Mouse (Mus musculus): ENCODE results near the gene Clec16a. TPM values are rescaled to one million over a fixed set of nuclear protein-coding genes. Genes with fewer than 3 reads are reported as not detected.

Clec16a gene
- total RNA-seq, 2 experiments from 2014 or later: 69.3 to 71.5 TPM

DNA sequence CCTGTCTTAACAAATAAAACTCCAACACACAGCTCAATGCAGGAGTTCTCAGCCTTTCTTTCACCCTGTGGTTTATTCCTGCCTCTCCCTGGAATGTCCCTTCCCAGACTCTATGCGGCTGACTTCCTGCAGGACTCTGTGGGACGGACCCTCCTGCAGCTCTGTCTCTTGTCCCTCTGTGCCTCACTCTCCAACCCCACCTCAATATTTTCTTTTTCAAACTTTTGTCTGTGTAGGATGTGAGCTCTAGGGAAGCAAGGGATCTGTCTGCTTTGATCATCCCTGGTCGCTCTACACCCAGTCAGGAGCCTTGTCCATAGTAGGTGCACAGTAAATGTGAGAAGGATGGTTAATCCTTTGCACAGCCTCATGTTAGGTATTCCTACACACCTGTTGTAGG is 16.8 kb upstream of the Clec16a start:
- intact Hi-C loops (cut with DNase I): loop anchor here (10.0 kb wide), 1 partner anchor 444 kb away; no protein-coding TSS in a partner anchor
- no peak for DNase-seq (ENCODE audit: extremely low spot score in 1 of 2, low spot score in 2 of 2)

DNA sequence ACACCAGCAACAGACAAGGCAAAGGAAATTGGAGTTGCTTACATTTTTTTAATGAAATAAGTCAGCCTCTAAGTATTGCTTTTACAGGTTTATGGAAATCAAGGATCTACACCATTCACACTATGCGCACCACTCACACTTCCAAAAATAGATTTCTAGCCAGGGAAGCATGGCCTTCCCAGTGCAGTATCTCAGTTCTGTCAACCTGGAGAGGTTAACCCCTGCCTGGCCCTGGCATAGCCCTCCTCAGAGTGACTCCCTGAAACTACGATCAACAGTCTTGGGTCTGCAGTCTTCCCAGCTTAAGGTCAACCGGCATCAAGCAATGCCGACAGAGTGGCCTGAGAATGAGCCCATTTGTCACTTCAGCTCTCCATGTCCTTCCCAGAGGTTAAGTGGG is 15.0 kb upstream of the Clec16a start:
- no peak for DNase-seq (ENCODE audit: extremely low spot score in 1 of 2, low spot score in 2 of 2)
- intact Hi-C loops (cut with DNase I): no loop called here

DNA sequence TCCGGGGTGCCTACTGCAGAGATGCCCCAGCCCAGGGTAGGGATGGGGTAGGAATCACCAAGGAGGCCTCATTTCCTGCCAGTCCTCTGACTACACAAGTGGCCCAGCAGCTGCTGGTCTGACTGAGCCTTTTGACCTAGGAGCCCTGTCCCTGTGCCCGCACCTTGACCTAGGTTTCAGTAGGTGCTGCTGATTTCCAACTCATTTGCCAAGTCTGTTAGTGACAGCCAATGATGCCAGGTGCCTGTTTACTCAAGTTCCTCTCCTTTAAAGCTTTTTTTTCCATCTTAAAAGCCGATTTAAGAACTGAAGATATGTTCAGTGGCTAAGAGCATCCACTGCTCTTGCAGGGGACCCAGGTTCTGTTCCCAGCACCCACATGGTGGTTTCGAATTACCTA is 11.4 kb upstream of the Clec16a start:
- DNase-seq (ENCODE audit: extremely low spot score in 1 of 2, low spot score in 2 of 2): no peak
- intact Hi-C loops (cut with DNase I): no loop called here

DNA sequence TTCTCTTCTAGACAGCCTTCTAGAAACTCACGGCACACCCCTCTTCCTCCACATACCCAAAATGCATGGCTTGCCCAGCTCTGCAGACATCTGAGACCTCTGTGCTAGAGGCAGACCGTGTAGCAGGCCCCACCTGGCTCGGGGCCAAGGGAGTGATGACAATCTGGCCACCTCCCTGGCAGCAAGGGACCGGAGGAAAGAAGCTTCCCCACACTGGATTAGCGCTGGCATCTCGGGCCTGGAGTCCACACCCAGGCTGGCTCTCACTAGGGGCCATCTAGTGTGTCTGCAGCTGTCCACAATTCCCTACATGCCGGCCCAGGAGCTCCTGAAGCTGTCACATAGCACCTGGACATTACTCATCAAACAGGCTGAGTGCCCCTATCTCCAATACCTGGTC is 10.6 kb upstream of the Clec16a start:
- DNase-seq (ENCODE audit: extremely low spot score in 1 of 2, low spot score in 2 of 2): no peak
- intact Hi-C loops (cut with DNase I): no loop called here

DNA sequence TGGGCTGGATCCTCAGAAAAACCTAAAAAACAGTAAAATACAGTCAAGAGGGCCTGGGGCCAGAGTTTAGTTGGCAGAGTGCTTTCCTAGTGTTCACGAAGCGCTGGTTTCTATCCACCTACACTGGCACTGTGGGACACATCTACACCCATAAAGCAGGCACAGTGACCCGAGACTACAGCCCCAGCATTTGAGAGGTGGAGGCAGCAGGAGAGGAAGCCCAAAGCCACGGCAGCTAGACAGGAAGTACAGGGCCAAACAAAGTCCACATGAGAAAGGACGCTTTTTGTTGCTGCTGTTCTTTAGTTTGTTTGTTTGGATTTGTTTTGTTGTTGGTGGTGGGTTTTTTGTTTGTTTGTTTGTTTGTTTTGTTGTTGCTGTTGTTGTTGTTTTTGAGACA is 8.8 kb upstream of the Clec16a start:
- intact Hi-C loops (cut with DNase I): no loop called here
- no peak for DNase-seq (ENCODE audit: extremely low spot score in 1 of 2, low spot score in 2 of 2)

DNA sequence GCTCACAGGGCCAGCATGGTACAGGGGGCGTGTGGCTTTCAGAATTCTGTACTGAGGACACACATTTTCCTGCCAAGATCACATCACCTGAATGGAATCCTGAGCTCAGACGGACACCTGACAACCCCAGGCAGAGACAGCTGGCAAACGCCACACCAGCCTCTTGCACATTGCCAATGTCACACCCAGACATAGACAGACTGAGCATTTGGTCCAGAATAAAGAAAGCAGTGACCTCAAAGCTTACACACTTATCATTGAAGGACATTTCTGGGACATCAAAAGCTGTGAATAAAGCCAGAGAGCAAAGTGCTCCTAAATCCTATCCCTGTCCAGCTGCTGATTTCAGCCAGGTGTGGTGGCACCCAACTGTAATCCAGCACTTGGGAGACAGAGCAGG is 8.2 kb upstream of the Clec16a start:
- intact Hi-C loops (cut with DNase I): no loop called here
- no peak for DNase-seq (ENCODE audit: extremely low spot score in 1 of 2, low spot score in 2 of 2)

DNA sequence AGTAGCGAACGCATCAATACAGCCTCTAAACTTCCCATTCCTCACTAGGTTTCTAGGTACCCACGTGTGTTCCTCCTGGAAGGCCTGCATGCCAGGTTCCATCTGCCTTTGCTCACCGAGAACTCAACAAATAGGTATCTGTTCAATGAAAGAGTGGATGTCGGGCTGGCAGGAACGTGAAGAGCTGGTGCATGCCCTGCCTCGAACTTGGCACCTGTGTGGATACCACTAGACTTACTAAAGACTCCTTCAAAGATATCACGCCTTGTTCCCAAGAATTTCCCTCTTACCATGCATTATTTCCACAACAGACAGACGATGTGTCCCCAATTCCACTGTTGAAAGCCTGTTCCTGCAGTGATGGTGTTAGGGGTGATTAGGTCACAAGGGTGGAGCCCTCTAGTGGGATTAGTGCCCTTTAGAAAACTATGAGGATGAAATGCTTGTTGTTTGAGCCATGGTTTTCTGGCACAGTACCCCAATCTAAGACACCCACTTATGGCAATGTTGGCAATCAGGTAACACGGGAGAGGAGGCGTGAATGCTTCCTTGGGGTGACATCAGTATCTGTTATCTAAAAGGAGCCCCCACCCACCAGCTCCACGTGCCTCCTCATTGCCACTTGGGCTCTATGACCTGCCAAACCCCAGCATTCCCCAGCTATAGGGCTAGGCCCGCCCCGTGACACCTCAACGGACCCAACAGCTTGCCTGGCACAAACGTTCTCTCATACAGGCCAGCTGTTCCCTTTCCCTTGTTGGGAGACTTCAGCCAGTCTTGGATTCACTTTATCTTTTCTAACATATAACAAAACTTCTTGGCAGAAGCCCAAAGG is 4.2 kb upstream of the Clec16a start:
- no peak for DNase-seq (ENCODE audit: extremely low spot score in 1 of 2, low spot score in 2 of 2)
- intact Hi-C loops (cut with DNase I): no loop called here

DNA sequence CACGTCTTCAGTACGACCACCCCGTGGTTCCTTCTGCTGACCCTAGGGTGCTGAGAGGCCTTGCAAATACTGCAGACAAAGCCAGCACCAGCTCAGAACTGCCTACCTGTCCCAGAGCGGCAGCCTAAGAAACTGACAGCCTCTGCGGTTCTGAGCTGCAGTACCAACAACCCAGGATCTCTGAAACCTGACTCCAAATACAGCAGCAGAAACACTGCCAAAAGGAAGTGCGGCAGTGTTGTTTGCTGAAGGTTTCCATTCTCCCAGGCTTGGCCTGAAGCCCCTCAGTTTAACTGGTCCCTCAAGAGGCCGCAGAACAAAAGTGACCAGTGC is 3.6 kb upstream of the Clec16a start:
- intact Hi-C loops (cut with DNase I): no loop called here
- no peak for DNase-seq (ENCODE audit: extremely low spot score in 1 of 2, low spot score in 2 of 2)

DNA sequence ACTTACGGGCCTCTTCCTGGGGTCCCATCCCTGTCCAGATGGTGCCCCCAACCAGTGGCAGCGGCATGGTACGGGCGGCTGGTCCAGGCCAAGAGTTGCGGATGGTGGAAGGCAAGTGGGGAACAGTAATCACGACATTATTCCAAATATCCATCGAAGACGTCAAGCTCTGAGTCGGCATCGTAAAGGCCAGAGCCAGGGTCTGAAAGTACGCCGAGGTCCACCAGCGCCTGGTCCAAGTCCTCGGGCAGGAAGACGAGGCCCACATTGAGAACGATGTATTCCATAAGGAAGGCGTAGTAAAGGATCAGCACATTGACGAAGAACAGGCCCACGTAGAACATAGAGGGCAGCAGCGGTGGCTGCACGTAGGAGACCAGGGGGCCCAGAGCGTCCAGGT is 2.9 kb upstream of the Clec16a start:
- intact Hi-C loops (cut with DNase I): no loop called here
- DNase-seq (ENCODE audit: extremely low spot score in 1 of 2, low spot score in 2 of 2): no peak

DNA sequence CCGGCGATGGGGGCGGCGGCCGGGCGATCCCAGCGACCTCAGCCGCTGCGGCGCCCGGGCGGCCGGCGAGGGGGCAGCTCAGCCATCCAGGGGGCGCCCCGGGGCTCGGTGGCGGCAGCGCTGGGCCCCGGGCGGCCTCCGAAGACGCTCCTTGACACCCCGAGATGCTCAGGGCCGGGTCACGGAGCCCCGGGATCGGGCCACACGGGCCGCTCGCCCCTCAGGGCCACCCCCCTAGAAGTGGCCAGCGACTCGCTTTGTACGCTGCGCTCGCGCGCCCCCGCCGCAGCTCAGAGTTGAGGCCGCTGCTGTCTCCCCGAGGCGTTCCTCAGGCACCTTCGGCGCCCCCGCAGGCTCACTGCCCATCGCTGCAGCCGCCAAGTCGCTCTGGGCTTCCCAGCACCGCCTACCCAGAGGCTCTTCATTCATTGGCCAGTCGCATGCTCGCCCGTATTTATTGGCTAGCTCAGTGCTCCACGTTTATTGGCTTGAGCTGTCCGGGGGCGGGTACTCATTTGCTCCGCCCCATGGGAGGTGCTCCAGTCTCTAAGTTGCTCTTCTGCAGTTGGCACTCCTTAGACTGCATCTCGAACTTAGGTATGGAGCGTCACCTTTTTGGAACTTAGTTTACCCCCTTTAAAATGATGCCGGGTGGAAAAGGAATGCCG is 2.3 kb upstream of the Clec16a start, which contains the start of gene Dexi:
TSS of gene Dexi (minus strand) at position 357 of the 668 bp plus-strand sequence.
- intact Hi-C loops (cut with DNase I): no loop called here
- DNase-seq (ENCODE audit: extremely low spot score in 1 of 2, low spot score in 2 of 2): peak; percentile 96

DNA sequence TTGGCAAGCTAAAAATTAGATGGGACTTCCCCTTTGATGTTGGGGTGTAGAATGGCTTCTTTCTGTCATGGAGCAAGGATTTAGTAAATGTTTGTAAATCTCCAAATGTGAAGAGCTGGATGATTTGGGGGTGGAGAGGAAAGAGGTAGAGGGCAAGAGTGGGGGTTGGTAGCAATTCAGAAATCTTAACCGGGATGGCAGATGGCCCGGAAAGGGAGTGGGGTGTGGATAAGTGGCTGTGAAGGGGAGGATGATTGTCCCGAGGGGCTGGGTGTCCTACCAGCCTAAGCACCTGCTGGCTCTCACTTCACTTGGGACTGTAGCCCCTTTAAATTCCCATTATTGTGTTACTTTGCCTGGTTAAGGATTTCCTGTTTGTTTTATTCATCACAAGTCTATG is 1.7 kb downstream of the Clec16a start:
- DNase-seq (ENCODE audit: extremely low spot score in 1 of 2, low spot score in 2 of 2): no peak
- intact Hi-C loops (cut with DNase I): no loop called here

DNA sequence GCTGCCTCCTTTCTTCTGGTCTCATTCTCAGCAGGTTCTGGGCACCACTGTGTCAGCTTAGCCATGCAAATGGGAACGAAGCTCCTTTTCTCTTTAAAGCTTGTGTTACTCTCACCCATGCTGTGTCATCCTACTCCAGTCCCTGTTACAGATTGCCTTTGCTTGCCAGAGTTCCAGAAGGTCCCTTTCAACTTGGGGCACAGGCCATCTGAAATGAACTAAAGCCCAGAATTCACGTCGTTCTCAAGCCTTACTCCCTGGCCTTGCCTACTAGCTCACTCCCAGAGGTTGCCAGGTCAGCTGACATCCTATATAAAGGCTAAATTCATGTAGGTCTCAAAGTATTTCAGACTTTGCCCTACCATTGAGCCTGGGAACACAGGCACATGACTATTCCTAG is 3.8 kb downstream of the Clec16a start:
- DNase-seq (ENCODE audit: extremely low spot score in 1 of 2, low spot score in 2 of 2): no peak
- intact Hi-C loops (cut with DNase I): no loop called here

DNA sequence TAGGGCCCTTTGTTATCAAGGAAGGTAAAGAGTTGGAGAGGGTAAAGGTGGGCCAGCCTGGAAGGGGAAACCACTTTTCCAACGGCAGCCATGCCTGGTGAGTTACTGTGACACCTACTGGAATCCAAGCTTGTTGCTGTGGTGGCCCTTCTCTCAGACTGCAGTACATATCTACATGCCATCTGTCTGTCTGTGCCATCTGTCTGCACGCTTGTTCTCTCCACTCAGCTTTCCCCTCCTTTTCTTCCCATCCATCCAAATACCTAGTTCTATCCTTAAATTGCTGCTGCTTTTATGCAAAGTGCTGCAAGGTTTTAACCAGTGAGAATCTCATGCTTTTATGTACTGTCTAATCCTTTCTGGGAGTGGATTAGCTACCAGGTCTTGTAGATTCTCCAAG is 4.5 kb downstream of the Clec16a start:
- intact Hi-C loops (cut with DNase I): no loop called here
- no peak for DNase-seq (ENCODE audit: extremely low spot score in 1 of 2, low spot score in 2 of 2)

DNA sequence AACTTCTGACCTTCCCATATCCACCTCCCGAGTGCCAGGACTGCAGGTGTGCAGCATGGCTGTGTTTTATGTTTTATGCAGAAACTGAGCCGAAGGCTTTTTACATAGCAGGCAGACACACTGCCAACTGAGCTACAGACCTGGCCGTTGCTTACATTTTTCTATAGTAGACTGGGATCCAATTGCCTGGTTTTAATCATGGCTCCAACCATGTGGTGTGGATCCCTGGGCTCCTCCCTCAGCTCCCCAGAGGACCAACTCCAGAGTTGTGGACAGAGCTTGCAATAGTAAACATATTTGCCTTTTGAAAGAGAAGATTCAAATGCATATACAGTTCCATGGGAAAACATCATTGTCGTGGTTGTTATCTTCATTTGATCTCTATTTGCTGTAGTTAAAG is 6.5 kb downstream of the Clec16a start:
- intact Hi-C loops (cut with DNase I): no loop called here
- DNase-seq (ENCODE audit: extremely low spot score in 1 of 2, low spot score in 2 of 2): no peak

DNA sequence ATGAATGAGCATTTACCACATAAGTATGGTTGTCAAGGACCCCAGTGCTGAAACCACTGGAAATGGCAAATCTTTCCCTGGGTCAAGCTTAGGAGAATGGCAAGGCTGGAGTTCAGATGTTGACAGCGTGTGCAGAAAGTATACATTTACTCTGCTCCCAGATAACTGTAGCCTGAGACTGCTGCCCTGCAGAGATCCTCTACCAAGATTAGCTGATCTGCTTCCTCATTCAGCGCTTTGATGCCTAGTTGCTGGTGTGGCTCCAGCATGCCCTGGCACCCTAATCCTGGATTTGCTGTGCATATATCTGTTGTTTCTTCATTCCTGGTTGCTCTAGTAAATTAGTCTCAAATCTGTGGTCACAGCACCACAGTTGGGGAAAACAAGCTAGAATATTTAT is 8.7 kb downstream of the Clec16a start:
- intact Hi-C loops (cut with DNase I): no loop called here
- no peak for DNase-seq (ENCODE audit: extremely low spot score in 1 of 2, low spot score in 2 of 2)

DNA sequence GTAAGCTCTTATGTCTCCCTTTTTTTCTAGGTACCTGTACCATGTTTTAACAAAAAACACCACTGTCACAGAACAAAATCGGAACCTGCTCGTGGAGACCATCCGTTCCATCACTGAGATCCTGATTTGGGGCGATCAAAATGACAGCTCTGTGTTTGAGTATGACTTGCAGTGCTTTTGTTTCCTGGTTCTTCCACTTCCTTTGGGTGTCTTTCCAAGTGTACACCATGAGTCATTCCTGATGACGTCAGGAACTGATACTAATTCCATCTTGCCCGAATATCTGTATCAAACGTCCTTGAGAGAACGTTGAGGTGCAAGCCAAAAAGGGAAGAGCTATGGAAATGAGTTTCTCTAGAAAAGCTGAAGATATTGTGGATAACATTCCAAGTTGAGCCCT is 14.9 kb downstream of the Clec16a start:
- no peak for DNase-seq (ENCODE audit: extremely low spot score in 1 of 2, low spot score in 2 of 2)
- intact Hi-C loops (cut with DNase I): no loop called here

DNA sequence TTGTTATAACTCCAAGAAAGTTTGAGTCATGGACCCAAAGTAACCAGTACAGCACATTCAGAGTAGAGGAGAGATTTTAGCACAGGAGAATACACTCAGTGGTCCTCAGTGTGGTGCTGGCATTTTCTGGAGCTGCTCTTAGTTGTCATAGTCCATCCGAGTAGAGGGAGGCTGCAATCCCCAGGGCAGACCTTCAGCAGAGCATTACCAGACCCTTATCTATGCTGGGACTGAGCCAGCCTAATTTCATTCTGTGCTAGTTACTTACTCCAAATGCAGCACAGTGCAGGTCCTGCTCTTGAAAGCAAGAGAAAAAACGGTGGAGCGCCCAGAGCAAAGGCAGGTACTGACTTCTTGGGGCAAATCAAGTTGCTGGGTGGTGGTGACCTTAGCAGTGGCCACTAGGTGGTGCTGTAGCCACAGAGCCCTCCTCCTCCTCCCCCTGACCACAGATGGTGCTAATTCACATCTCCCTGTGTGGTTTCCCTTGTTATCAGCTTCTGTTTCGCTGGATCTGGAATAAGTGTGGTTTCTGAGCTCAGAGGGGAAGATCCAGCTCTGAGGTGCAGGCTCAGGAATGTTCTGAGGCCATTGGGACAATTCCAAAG is 20.2 kb downstream of the Clec16a start:
- intact Hi-C loops (cut with DNase I): no loop called here
- DNase-seq (ENCODE audit: extremely low spot score in 1 of 2, low spot score in 2 of 2): peak in 1 of 2 experiments; percentile 73

DNA sequence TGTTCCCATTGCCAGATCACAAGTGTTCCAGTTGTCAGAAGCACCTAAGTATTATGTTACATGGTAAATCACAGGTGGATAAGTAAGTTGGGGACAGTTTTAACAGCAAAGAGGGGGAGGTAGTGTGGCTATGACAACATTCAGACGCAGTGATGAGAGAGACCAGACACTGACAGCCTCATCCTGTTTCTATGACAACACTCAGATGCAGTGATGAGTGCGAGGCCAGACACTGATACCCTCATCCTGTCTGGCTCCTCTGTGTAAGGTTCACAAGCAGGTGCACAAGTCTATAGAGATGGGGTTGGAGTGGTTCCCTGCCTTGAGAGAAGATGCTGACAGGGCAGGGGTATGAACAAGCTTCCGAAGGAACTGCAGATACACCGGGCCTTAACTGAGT is 22.0 kb downstream of the Clec16a start:
- intact Hi-C loops (cut with DNase I): no loop called here
- no peak for DNase-seq (ENCODE audit: extremely low spot score in 1 of 2, low spot score in 2 of 2)

DNA sequence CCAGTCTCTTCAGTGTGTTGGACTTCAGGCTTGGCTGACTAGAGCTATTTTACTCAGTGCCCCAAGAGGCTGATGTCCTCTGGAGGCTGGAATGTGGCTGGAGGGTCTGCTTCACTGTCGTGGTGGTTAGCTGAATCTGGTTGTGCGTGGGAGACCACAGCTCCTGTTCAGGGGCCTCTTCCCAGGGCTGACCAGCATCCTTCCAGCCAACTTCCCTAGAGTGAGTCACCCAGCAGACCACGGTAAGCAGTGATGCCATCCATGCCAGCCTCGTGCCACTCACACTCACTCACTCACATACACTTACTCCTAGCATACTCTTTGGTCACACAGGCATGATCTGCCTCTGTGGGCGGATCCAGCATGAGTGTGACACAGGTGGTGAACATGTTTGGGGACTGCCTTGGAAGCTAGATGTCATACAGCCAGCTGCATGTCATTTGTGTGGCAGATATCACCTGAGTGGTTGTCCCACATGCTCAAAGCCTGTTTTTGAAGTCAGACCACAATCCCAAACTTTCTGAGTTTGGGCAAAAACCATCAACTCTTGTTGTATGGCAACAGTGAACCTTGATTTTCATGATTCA is 24.8 kb downstream of the Clec16a start:
- intact Hi-C loops (cut with DNase I): loop anchor here (2.0 to 5.0 kb wide), 3 partner anchors 215 to 297 kb away; partner anchors contain the start of gene Socs1
- no peak for DNase-seq (ENCODE audit: extremely low spot score in 1 of 2, low spot score in 2 of 2)

DNA sequence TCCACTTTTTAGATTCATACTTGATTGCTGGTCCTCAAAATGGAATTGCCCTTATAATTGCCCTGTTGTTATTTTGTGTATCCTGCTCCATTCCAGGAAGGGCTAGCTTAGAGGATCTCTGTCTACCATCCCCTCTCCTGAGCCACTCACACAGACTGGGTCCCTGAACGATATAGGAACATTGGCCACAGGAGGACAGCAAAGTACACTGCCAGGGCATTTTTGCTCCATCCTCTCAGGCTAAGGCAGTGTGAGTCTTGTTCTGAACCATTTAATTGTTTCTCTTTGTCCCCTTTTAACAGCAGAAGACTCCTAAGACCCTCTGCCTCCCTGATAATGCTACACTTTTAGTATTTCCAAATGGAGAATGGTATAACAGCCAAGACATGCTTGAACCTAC is 25.6 kb downstream of the Clec16a start:
- peak; percentile 46 to 63 for DNase-seq (ENCODE audit: extremely low spot score in 1 of 2, low spot score in 2 of 2)
- intact Hi-C loops (cut with DNase I): loop anchor here (2.0 to 5.0 kb wide), 3 partner anchors 214 to 297 kb away; partner anchors contain the start of gene Socs1

All from left cerebral cortex, postnatal 10 days (tissue).